Mouse (Mus musculus) layer of hippocampus, adult 9-11 months (tissue): ENCODE data around the gene Fam241b.
"Not testable (repeated sequence)": the region's sequence is repeated elsewhere in the genome, so short reads cannot be mapped to it uniquely, and the experiment has no call there.

Experiments
- DNase-seq: peaks from one replicate; pipeline ENCODE4 v3.0.0; 2022

Fam241b gene

GRCm38 (mm10) chr10:62128316-62128951 lies 15.3 kb downstream of the Fam241b start:
- DNase-seq, result peak; percentile 31

GRCm38 (mm10) chr10:62127711-62128231 lies 15.9 kb downstream of the Fam241b start:
- no peak for DNase-seq

GRCm38 (mm10) chr10:62127137-62127536 lies 16.6 kb downstream of the Fam241b start:
- no peak for DNase-seq

- no peak for DNase-seq
These were observed 29.7 kb downstream of the Fam241b start for GRCm38 (mm10) chr10:62113865-62114647.

GRCm38 (mm10) chr10:62111207-62111576 lies 32.5 kb downstream of the Fam241b start:
- DNase-seq, result no peak

- peak; percentile 83 for DNase-seq
These were observed 33.1 kb downstream of the Fam241b start for GRCm38 (mm10) chr10:62110504-62111206.

- no peak for DNase-seq
These were observed 36.7 kb downstream of the Fam241b start for GRCm38 (mm10) chr10:62107048-62107447.

GRCm38 (mm10) chr10:62104835-62105576 lies 38.7 kb downstream of the Fam241b start:
- DNase-seq, result peak; percentile 46

- DNase-seq, result peak; percentile 93
These were observed 41.9 kb downstream of the Fam241b start for GRCm38 (mm10) chr10:62101504-62102439.

GRCm38 (mm10) chr10:62099749-62100403 lies 43.8 kb downstream of the Fam241b start:
- no peak for DNase-seq

- DNase-seq, result no peak
These were observed 49.3 kb downstream of the Fam241b start for GRCm38 (mm10) chr10:62094401-62094800.

GRCm38 (mm10) chr10:62093903-62094302 lies 49.8 kb downstream of the Fam241b start:
- DNase-seq, result no peak

- no peak for DNase-seq
These were observed 54.2 kb downstream of the Fam241b start for GRCm38 (mm10) chr10:62089486-62089885.

- peak; percentile 17 for DNase-seq
These were observed 54.6 kb downstream of the Fam241b start for GRCm38 (mm10) chr10:62089071-62089470.

- DNase-seq, result no peak
These were observed 55.3 kb downstream of the Fam241b start for GRCm38 (mm10) chr10:62088411-62088810.

GRCm38 (mm10) chr10:62086826-62087225 lies 56.9 kb downstream of the Fam241b start:
- DNase-seq, result no peak

- DNase-seq, result peak; percentile 26
These were observed 57.7 kb downstream of the Fam241b start for GRCm38 (mm10) chr10:62086044-62086443.

GRCm38 (mm10) chr10:62076248-62077134 lies 67.2 kb downstream of the Fam241b start:
- peak; percentile 16 for DNase-seq

GRCm38 (mm10) chr10:62071346-62071745 lies 72.4 kb downstream of the Fam241b start:
- DNase-seq, result not testable (repeated sequence)

- no peak for DNase-seq
These were observed 73.1 kb downstream of the Fam241b start for GRCm38 (mm10) chr10:62070636-62071035.
